Mouse (Mus musculus): Measurements from ENCODE around the gene Ift43. TPM values are rescaled to one million over a fixed set of nuclear protein-coding genes. Genes with fewer than 3 reads are reported as not detected.

Ift43 gene
- total RNA-seq, 1 experiment, result 16.9 TPM

DNA sequence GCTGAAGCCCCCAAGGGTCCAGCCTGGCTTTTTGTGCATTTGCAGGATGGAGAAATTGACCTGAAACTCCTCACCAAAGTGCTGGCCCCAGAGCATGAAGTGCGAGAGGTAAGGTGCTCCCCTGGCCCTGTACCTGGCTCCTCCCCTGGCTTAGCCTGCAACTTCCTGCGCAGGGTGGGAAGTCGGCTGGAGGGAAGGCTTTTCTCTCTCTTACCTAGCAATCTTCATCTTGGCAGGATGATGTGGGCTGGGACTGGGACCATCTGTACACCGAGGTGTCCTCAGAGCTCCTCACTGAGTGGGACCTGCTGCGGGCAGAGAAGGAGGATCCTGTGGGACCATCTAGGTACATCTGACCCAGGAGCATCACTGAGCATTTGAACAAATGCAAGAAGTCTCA, 79.6 kb downstream of the Ift43 start:
- Histone ChIP-seq H3K9me3 (ENCODE audit: control insufficient read depth, insufficient read depth, low read depth, low read length) (no peaks in the 10 kb centered on the region), H3K27ac (ENCODE audit: insufficient read depth, low read depth, low read length, poor library complexity, severe bottlenecking) (no peak overlapping the region), H3K4me1 (ENCODE audit: control insufficient read depth in 2 of 2, insufficient read depth in 2 of 2, low read length in 2 of 2, poor library complexity in 1 of 2) (peaks cover 8 to 35% of the 10 kb centered on the region in 2 experiments), H3K4me3 (ENCODE audit: insufficient read depth in 1 of 2, low read depth in 1 of 2, low read length in 2 of 2, poor library complexity in 1 of 2, severe bottlenecking in 1 of 2) (no peak overlapping the region), H3K9ac (ENCODE audit: insufficient read depth, low read depth, low read length, poor library complexity, severe bottlenecking) (no peak overlapping the region), H3K36me3 (ENCODE audit: control insufficient read depth, insufficient read depth, low read length, poor library complexity, severe bottlenecking) (no peaks in the 10 kb centered on the region)
- TF ChIP-seq ZNF384 (IDR thresholded peaks at IDR 0.05; ENCODE audit: low read depth, low read length), result no peak
- no peak for TF ChIP-seq CHD2 (IDR thresholded peaks at IDR 0.05; ENCODE audit: low read depth, low read length)
- TF ChIP-seq ZC3H11A (IDR thresholded peaks at IDR 0.05; ENCODE audit: borderline replicate concordance, low read depth, low read length), result no peak
- no peak for TF ChIP-seq MAFK (IDR thresholded peaks at IDR 0.05; ENCODE audit: insufficient read depth, low read depth, low read length)
- no peak for TF ChIP-seq HCFC1 (IDR thresholded peaks at IDR 0.05; ENCODE audit: borderline replicate concordance, insufficient read depth, low read length)
- in situ Hi-C loops (cut with MboI; ENCODE audit: low sequenced_read_pairs in 2 of 2, unreplicated experiment in 2 of 2), result no loop called here
- DNase-seq (ENCODE audit: low read depth, low spot score), result no peak

DNA sequence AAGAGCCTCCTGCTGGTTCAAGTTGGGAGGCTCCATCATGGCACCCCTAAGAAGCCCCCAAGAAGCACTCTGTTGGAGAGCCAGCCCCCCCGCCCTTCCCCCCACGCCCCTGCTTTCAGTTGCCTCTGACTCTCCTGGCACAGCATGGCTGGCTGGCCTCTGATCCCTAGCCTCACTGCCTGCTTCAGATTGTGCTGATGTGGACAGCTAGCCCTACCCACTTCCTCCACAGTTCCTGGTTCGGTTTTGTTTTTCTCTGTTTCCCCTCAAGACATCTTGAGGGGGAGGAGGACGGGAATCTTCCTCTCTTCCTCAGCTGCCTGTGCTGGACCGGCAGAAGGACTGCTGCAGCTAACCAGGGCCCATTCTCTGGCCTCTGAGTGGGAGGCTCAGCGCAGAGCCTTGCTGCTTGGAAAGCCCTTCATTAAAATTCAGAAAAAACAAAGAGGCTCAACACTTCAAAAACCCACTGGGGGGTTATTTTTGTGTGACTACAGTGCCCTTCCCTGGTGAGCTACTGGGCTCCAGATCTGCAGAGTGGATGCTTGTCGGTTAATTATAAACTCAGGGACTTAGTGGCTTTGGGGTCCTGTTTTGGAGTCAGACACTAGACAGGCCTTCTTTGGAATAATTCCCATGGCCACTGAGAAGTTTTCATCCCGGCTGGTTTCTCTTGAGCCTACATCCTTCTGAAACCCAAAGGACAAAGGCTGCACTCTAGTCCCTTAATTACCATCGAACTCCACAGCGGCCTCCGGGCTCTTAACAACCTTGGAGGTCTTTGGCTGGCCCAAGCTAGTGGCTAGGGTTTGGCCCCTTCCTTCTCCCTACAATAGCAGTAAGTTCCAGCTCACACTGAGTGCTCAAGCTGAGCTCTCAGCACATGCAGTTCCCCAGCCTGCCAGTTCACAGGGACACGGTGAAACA, 80.8 kb downstream of the Ift43 start:
- no peak for DNase-seq (ENCODE audit: low read depth, low spot score)
- H3K4me3 ChIP-seq (ENCODE audit: insufficient read depth in 1 of 2, low read depth in 1 of 2, low read length in 2 of 2, poor library complexity in 1 of 2, severe bottlenecking in 1 of 2), result no peak overlapping the region
- no peak overlapping the region for H3K9ac ChIP-seq (ENCODE audit: insufficient read depth, low read depth, low read length, poor library complexity, severe bottlenecking)
- H3K4me1 ChIP-seq (ENCODE audit: control insufficient read depth in 2 of 2, insufficient read depth in 2 of 2, low read length in 2 of 2, poor library complexity in 1 of 2), result peaks cover 6 to 35% of the 10 kb centered on the region in 2 experiments
- no peak overlapping the region for H3K27ac ChIP-seq (ENCODE audit: insufficient read depth, low read depth, low read length, poor library complexity, severe bottlenecking)
- H3K36me3 ChIP-seq (ENCODE audit: control insufficient read depth, insufficient read depth, low read length, poor library complexity, severe bottlenecking), result no peaks in the 10 kb centered on the region
- H3K9me3 ChIP-seq (ENCODE audit: control insufficient read depth, insufficient read depth, low read depth, low read length), result no peaks in the 10 kb centered on the region
- in situ Hi-C loops (cut with MboI; ENCODE audit: low sequenced_read_pairs in 2 of 2, unreplicated experiment in 2 of 2), result no loop called here
- TF ChIP-seq HCFC1 (IDR thresholded peaks at IDR 0.05; ENCODE audit: borderline replicate concordance, insufficient read depth, low read length), result no peak
- TF ChIP-seq MAFK (IDR thresholded peaks at IDR 0.05; ENCODE audit: insufficient read depth, low read depth, low read length), result no peak
- no peak for TF ChIP-seq CHD2 (IDR thresholded peaks at IDR 0.05; ENCODE audit: low read depth, low read length)
- TF ChIP-seq ZNF384 (IDR thresholded peaks at IDR 0.05; ENCODE audit: low read depth, low read length), result no peak
- TF ChIP-seq ZC3H11A (IDR thresholded peaks at IDR 0.05; ENCODE audit: borderline replicate concordance, low read depth, low read length), result no peak

DNA sequence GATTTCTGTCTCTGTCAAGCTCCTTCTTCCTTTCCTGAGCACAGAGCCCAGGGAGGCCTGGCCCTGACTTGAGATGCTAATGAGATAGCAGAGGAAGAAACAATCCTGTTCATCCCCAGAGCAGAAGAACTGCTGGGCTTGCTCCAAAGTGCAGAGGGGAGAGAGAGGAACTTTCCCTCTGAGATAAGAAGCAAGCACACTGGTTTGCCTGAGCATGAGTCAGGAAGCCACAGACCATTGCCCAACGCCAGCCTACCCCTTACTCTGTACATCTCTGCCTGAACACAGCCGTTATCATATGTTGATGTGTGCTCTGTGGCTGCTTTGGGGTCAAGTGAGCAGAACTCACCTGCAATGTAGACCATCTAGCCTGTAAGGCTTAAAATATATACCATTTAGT, 83.9 kb downstream of the Ift43 start:
- no peak overlapping the region for H3K27ac ChIP-seq (ENCODE audit: insufficient read depth, low read depth, low read length, poor library complexity, severe bottlenecking)
- in situ Hi-C loops (cut with MboI; ENCODE audit: low sequenced_read_pairs in 2 of 2, unreplicated experiment in 2 of 2), result no loop called here

DNA sequence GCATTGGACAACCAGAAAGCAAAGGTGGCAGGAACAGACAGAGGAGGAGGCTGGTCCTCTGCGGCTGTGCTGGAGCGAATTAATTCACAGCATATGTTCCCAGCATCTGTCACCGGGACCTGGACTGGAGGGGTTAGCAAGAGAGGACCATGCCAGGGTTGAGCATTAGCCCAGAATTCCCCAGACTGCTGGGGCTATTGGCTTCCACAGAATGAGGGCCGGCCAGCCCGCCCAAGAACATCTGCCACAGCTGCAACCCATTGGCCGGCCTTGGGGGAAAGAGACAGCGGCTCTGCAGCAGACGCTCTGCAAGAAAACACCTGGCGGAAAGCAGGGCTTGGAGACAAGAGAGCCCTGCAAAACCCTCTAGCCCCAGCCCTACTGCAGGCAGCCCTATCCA, 84.7 kb downstream of the Ift43 start:
- DNase-seq (ENCODE audit: low read depth, low spot score), result no peak
- H3K4me1 ChIP-seq (ENCODE audit: control insufficient read depth in 2 of 2, insufficient read depth in 2 of 2, low read length in 2 of 2, poor library complexity in 1 of 2), result peaks cover 8 to 34% of the 10 kb centered on the region in 2 experiments
- no peak overlapping the region for H3K4me3 ChIP-seq (ENCODE audit: insufficient read depth in 1 of 2, low read depth in 1 of 2, low read length in 2 of 2, poor library complexity in 1 of 2, severe bottlenecking in 1 of 2)
- TF ChIP-seq MAFK (IDR thresholded peaks at IDR 0.05; ENCODE audit: insufficient read depth, low read depth, low read length) (no peak), ZNF384 (IDR thresholded peaks at IDR 0.05; ENCODE audit: low read depth, low read length) (no peak), CHD2 (IDR thresholded peaks at IDR 0.05; ENCODE audit: low read depth, low read length) (no peak), HCFC1 (IDR thresholded peaks at IDR 0.05; ENCODE audit: borderline replicate concordance, insufficient read depth, low read length) (no peak), ZC3H11A (IDR thresholded peaks at IDR 0.05; ENCODE audit: borderline replicate concordance, low read depth, low read length) (no peak)
- in situ Hi-C loops (cut with MboI; ENCODE audit: low sequenced_read_pairs in 2 of 2, unreplicated experiment in 2 of 2), result no loop called here
- no peak overlapping the region for H3K27ac ChIP-seq (ENCODE audit: insufficient read depth, low read depth, low read length, poor library complexity, severe bottlenecking)
- H3K9me3 ChIP-seq (ENCODE audit: control insufficient read depth, insufficient read depth, low read depth, low read length), result no peaks in the 10 kb centered on the region
- peaks cover 3% of the 10 kb centered on the region; the same call in 1 of the 2 replicates for H3K36me3 ChIP-seq (ENCODE audit: control insufficient read depth, insufficient read depth, low read length, poor library complexity, severe bottlenecking)
- H3K9ac ChIP-seq (ENCODE audit: insufficient read depth, low read depth, low read length, poor library complexity, severe bottlenecking), result no peak overlapping the region

More for the DNA sequence above, 83.9 kb downstream of the Ift43 start:
- Histone ChIP-seq H3K9ac (ENCODE audit: insufficient read depth, low read depth, low read length, poor library complexity, severe bottlenecking) (no peak overlapping the region), H3K4me3 (ENCODE audit: insufficient read depth in 1 of 2, low read depth in 1 of 2, low read length in 2 of 2, poor library complexity in 1 of 2, severe bottlenecking in 1 of 2) (no peak overlapping the region), H3K4me1 (ENCODE audit: control insufficient read depth in 2 of 2, insufficient read depth in 2 of 2, low read length in 2 of 2, poor library complexity in 1 of 2) (peaks cover 8 to 34% of the 10 kb centered on the region in 2 experiments), H3K36me3 (ENCODE audit: control insufficient read depth, insufficient read depth, low read length, poor library complexity, severe bottlenecking) (no peaks in the 10 kb centered on the region), H3K9me3 (ENCODE audit: control insufficient read depth, insufficient read depth, low read depth, low read length) (no peaks in the 10 kb centered on the region)
- TF ChIP-seq MAFK (IDR thresholded peaks at IDR 0.05; ENCODE audit: insufficient read depth, low read depth, low read length) (no peak), HCFC1 (IDR thresholded peaks at IDR 0.05; ENCODE audit: borderline replicate concordance, insufficient read depth, low read length) (no peak), ZNF384 (IDR thresholded peaks at IDR 0.05; ENCODE audit: low read depth, low read length) (no peak), CHD2 (IDR thresholded peaks at IDR 0.05; ENCODE audit: low read depth, low read length) (no peak), ZC3H11A (IDR thresholded peaks at IDR 0.05; ENCODE audit: borderline replicate concordance, low read depth, low read length) (no peak)
- DNase-seq (ENCODE audit: low read depth, low spot score), result no peak
